Mouse (Mus musculus) MEL-GATA-1-ER (cell line): ENCODE results near the gene Gm28038.

Experiments used
- DNase-seq: peaks from one replicate; pipeline ENCODE4 v3.0.0-alpha.2; 2012; ENCODE audit warnings: low read depth; ENCODE audit errors: extremely low read depth

Gm28038 gene

GRCm38 (mm10) chr2:30256616-30257350 lies 24.1 kb upstream of the Gm28038 start:
- DNase-seq, result no peak

GRCm38 (mm10) chr2:30257699-30258460 lies 23.0 kb upstream of the Gm28038 start:
- DNase-seq, result no peak

- DNase-seq, result no peak
Measured at GRCm38 (mm10) chr2:30258600-30258999, 22.2 kb upstream of the Gm28038 start.

- no peak for DNase-seq
Measured at GRCm38 (mm10) chr2:30259131-30260064, 21.4 kb upstream of the Gm28038 start.

- DNase-seq, result no peak
Measured at GRCm38 (mm10) chr2:30261064-30261736, 19.6 kb upstream of the Gm28038 start.

- DNase-seq, result no peak
Measured at GRCm38 (mm10) chr2:30261921-30262839, 18.7 kb upstream of the Gm28038 start.

GRCm38 (mm10) chr2:30262840-30263441 lies 17.9 kb upstream of the Gm28038 start:
- DNase-seq, result no peak

- no peak for DNase-seq
Measured at GRCm38 (mm10) chr2:30263811-30264210, 17.0 kb upstream of the Gm28038 start.

- DNase-seq, result no peak
Measured at GRCm38 (mm10) chr2:30264671-30265519, 15.9 kb upstream of the Gm28038 start.

GRCm38 (mm10) chr2:30265767-30266253 lies 15.0 kb upstream of the Gm28038 start, which contains the start of gene Phyhd1:
Gene Phyhd1 (plus strand): TSS chr2:30266203.
- DNase-seq, result no peak

- DNase-seq, result no peak
Measured at GRCm38 (mm10) chr2:30266392-30266941, 14.4 kb upstream of the Gm28038 start.

- no peak for DNase-seq
Measured at GRCm38 (mm10) chr2:30267466-30267865, 13.4 kb upstream of the Gm28038 start.

- DNase-seq, result no peak
Measured at GRCm38 (mm10) chr2:30268371-30268770, 12.5 kb upstream of the Gm28038 start.

- no peak for DNase-seq
Measured at GRCm38 (mm10) chr2:30269241-30269990, 11.4 kb upstream of the Gm28038 start.

GRCm38 (mm10) chr2:30270134-30270533 lies 10.7 kb upstream of the Gm28038 start:
- DNase-seq, result peak; percentile 73

- no peak for DNase-seq
Measured at GRCm38 (mm10) chr2:30281651-30282050, 808 bp downstream of the Gm28038 start.

GRCm38 (mm10) chr2:30283193-30283592 lies 2.4 kb downstream of the Gm28038 start:
- no peak for DNase-seq
